Mouse (Mus musculus): Measurements from ENCODE around the gene Tmed6.
A peak's percentile ranks its signal among the peaks of the same experiment; 100 is the strongest.
"Not testable (repeated sequence)": the region's sequence is repeated elsewhere in the genome, so short reads cannot be mapped to it uniquely, and the experiment has no call there.

Gene Tmed6

GRCm38 (mm10) chr8:107065511-107066496 is at the start of gene Tmed6:
Gene Tmed6 (minus strand): TSS chr8:107065644.
- DNase-seq, result no peak

- no peak for DNase-seq
Measured at GRCm38 (mm10) chr8:107115008-107115320, 49.5 kb upstream of the Tmed6 start.

GRCm38 (mm10) chr8:107114150-107115007 is 48.9 kb upstream of the Tmed6 start:
- DNase-seq, result no peak

GRCm38 (mm10) chr8:107113209-107113608 is 47.8 kb upstream of the Tmed6 start:
- no peak for DNase-seq

- DNase-seq, result peak in 1 of 2 experiments; percentile 18
Measured at GRCm38 (mm10) chr8:107111340-107112105, 46.1 kb upstream of the Tmed6 start.

GRCm38 (mm10) chr8:107110629-107111330 is 45.3 kb upstream of the Tmed6 start:
- no peak for DNase-seq

- DNase-seq, result no peak
Measured at GRCm38 (mm10) chr8:107109816-107110435, 44.5 kb upstream of the Tmed6 start.

GRCm38 (mm10) chr8:107108978-107109720 is 43.7 kb upstream of the Tmed6 start:
- DNase-seq, result no peak

GRCm38 (mm10) chr8:107108089-107108488 is 42.6 kb upstream of the Tmed6 start:
- not testable (repeated sequence) for DNase-seq

- DNase-seq, result peak; percentile 81 to 89
Measured at GRCm38 (mm10) chr8:107104547-107104946, 39.1 kb upstream of the Tmed6 start.

GRCm38 (mm10) chr8:107100635-107101034 is 35.2 kb upstream of the Tmed6 start:
- DNase-seq, result no peak

GRCm38 (mm10) chr8:107096366-107097036 is 31.1 kb upstream of the Tmed6 start, which contains the start of gene Terf2:
Gene Terf2 (minus strand): TSS chr8:107096547.
- DNase-seq, result peak; percentile 98 to 99

GRCm38 (mm10) chr8:107095717-107096365 is 30.4 kb upstream of the Tmed6 start:
- DNase-seq, result no peak

GRCm38 (mm10) chr8:107090531-107090930 is 25.1 kb upstream of the Tmed6 start:
- no peak for DNase-seq

GRCm38 (mm10) chr8:107088526-107089063 is 23.2 kb upstream of the Tmed6 start:
- no peak for DNase-seq

GRCm38 (mm10) chr8:107086018-107086417 is 20.6 kb upstream of the Tmed6 start:
- DNase-seq, result no peak

GRCm38 (mm10) chr8:107085358-107085757 is 19.9 kb upstream of the Tmed6 start:
- no peak for DNase-seq

GRCm38 (mm10) chr8:107076239-107076888 is 10.9 kb upstream of the Tmed6 start:
- DNase-seq, result no peak

- DNase-seq, result no peak
Measured at GRCm38 (mm10) chr8:107074128-107074527, 8.7 kb upstream of the Tmed6 start.
